Mouse (Mus musculus) MEL (cell line): Measurements from ENCODE around the gene Arfrp1.

Experiments
- CTCF ChIP-seq, 3 experiments: IDR thresholded peaks in 2 of 3; conservative IDR thresholded peaks in 1 of 3; 2 replicates each; pipeline ENCODE4 v1.5.1; 2011 to 2012; ENCODE audit warnings: low read length in 3 of 3, low read depth in 2 of 3, mild to moderate bottlenecking in 2 of 3, improper control_type of control experiment in 1 of 3, inconsistent platforms in 1 of 3, mixed read lengths in 1 of 3, moderate library complexity in 1 of 3; ENCODE audit not compliant: control insufficient read depth in 1 of 3, insufficient read depth in 1 of 3, poor library complexity in 1 of 3, severe bottlenecking in 1 of 3
- E2F4 ChIP-seq: IDR thresholded peaks from 2 replicates; pipeline ENCODE4 v1.6.1; 2011; ENCODE audit warnings: low read depth, low read length, improper control_type of control experiment, borderline replicate concordance
- MAX ChIP-seq: IDR thresholded peaks from 2 replicates; pipeline ENCODE4 v1.6.1; 2011; ENCODE audit warnings: low read length, improper control_type of control experiment
- MAZ ChIP-seq: IDR thresholded peaks from 2 replicates; pipeline ENCODE4 v1.6.1; 2012; ENCODE audit warnings: low read depth, mild to moderate bottlenecking, inconsistent platforms, low read length, improper control_type of control experiment
- MYC ChIP-seq: IDR thresholded peaks from 2 replicates; pipeline ENCODE4 v1.6.1; 2011; ENCODE audit warnings: low read depth, mild to moderate bottlenecking, low read length, improper control_type of control experiment, moderate library complexity
- NELFE ChIP-seq: IDR thresholded peaks from 2 replicates; pipeline ENCODE4 v1.6.1; 2011; ENCODE audit warnings: low read depth, low read length, improper control_type of control experiment
- NRF1 ChIP-seq: IDR thresholded peaks from 2 replicates; pipeline ENCODE4 v1.6.1; 2014; ENCODE audit warnings: low read depth, mild to moderate bottlenecking, inconsistent platforms, low read length, improper control_type of control experiment, moderate library complexity; ENCODE audit not compliant: poor library complexity, insufficient read depth, severe bottlenecking
- POLR2A ChIP-seq, 2 experiments: IDR thresholded peaks; 2 replicates each; pipeline ENCODE4 v1.6.1; 2011 to 2012; ENCODE audit warnings: low read length in 2 of 2, mild to moderate bottlenecking in 2 of 2, control low read depth in 1 of 2, improper control_type of control experiment in 1 of 2, low read depth in 1 of 2, moderate library complexity in 1 of 2; ENCODE audit not compliant: control insufficient read depth in 1 of 2, insufficient read depth in 1 of 2, poor library complexity in 1 of 2
- POLR2AphosphoS2 ChIP-seq: IDR thresholded peaks from 2 replicates; pipeline ENCODE4 v1.6.1; 2011; ENCODE audit warnings: low read length, improper control_type of control experiment
- RAD21 ChIP-seq: IDR thresholded peaks from 2 replicates; pipeline ENCODE4 v1.6.1; 2011; ENCODE audit warnings: mild to moderate bottlenecking, low read depth, low read length, improper control_type of control experiment
- TAL1 ChIP-seq: IDR thresholded peaks from 2 replicates; pipeline ENCODE4 v1.6.1; 2012; ENCODE audit warnings: mild to moderate bottlenecking, inconsistent platforms, low read length, moderate library complexity, mixed read lengths
- TCF12 ChIP-seq: IDR thresholded peaks from 2 replicates; pipeline ENCODE4 v1.6.1; 2014; ENCODE audit warnings: low read depth, mild to moderate bottlenecking, inconsistent platforms, low read length, improper control_type of control experiment, moderate library complexity
- ZC3H11A ChIP-seq: IDR thresholded peaks from 2 replicates; pipeline ENCODE4 v1.6.1; 2012; ENCODE audit warnings: low read depth, mild to moderate bottlenecking, inconsistent platforms, low read length, improper control_type of control experiment
- ZNF384 ChIP-seq: IDR thresholded peaks from 2 replicates; pipeline ENCODE4 v1.6.1; 2012; ENCODE audit warnings: low read depth, mild to moderate bottlenecking, inconsistent platforms, low read length, improper control_type of control experiment

DNA sequence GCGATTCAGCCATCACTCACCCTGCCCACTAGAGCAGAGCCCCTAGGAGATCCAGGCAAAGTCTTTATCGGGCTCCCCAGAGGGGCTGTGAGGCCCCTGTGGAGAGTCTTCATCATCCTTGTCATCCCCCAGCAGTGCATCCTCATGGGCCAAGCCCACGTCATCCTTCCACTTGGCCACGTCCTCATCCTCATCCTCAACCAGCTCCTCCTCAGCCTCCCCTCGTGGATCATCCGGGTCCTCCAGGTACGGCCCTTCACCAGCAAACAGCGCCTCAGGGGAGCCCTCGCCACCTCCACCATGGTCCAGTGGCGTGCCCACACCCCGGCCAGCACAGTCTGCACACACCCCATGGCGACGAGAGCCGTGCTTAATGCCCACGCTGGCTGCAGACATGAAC lies 25.8 kb upstream of the Arfrp1 start:
- TF ChIP-seq MYC (no peak), ZC3H11A (no peak), TAL1 (no peak), CTCF (IDR thresholded peaks at IDR 0.05 in 2 of 3, conservative IDR thresholded peaks at IDR 0.05 in 1 of 3; ENCODE audit: control insufficient read depth in 1 of 3, insufficient read depth in 1 of 3, low read depth in 2 of 3, low read length in 3 of 3, poor library complexity in 1 of 3, severe bottlenecking in 1 of 3) (no peak), POLR2A (IDR thresholded peaks at IDR 0.05; ENCODE audit: control insufficient read depth in 1 of 2, insufficient read depth in 1 of 2, low read depth in 1 of 2, low read length in 2 of 2, poor library complexity in 1 of 2) (no peak), NELFE (no peak), POLR2AphosphoS2 (no peak), NRF1 (no peak), TCF12 (no peak), RAD21 (no peak), ZNF384 (no peak), MAZ (no peak), E2F4 (no peak), MAX (no peak)
